Comparison of ENCODE assay signal across 22 mouse cellular contexts in the genomic region with DNA sequence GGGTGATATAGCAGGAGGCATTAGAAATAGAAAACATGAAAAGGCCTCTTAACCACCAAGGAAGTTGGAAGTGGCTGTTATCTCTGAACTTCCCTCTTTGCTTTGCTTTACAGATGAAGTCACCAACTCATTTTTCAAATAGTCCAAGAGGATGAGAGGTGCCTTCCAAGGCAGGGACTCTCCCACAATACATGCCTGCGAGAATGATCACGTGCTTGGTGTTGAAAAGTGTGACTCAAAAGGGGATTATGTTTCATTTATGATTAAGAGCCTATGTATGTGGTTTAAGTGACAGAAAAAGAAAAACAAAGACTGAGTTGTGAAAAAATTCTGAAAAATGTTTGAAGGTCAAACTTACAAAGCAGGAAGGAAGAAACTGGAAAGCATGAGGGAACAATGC.
DNase-seq lines count a peak whose midpoint lies in the region; ATAC-seq and TF ChIP-seq lines count a peak whose summit lies in the region.
"Had no signal": no experiment of that assay in that cellular context is flagged by ENCODE, and none has a peak within 500 bp of the region (broad histone marks: within the 10 kb centered on the region; RNA-seq: fewer than 3 reads in every experiment).

No protein-coding gene starts in this region.

- H3K4me3 ChIP-seq in C2C12 (ENCODE audit: insufficient read depth, poor library complexity, severe bottlenecking) (no peak overlapping the region), myocyte (no peak overlapping the region)
- H3K4me3 ChIP-seq: embryonic facial prominence, embryonic 15.5 days; heart, embryonic 13.5 days; hindbrain, embryonic 15.5 days had no signal

- POLR2A ChIA-PET in Patski (lab: Charles Lee): no interaction called here

- H3K27me3 ChIP-seq in C2C12 (ENCODE audit: control insufficient read depth, insufficient read depth, insufficient read length) (no peaks in the 10 kb centered on the region), Patski (no peaks in the 10 kb centered on the region), myocyte (ENCODE audit: control insufficient read depth, insufficient read depth, insufficient read length) (no peaks in the 10 kb centered on the region)
- H3K27me3 ChIP-seq: embryonic facial prominence, embryonic 15.5 days; heart, embryonic 13.5 days; hindbrain, embryonic 15.5 days had no signal

- TF ChIP-seq CTCF in C2C12 (IDR thresholded peaks at IDR 0.05; ENCODE audit: control insufficient read depth, insufficient read depth, insufficient read length) (no peak), Patski (IDR thresholded peaks at IDR 0.05) (no peak)

- no peaks in the 10 kb centered on the region for H3K79me3 ChIP-seq in C2C12 (ENCODE audit: low read depth)

- H3K79me2 ChIP-seq in C2C12 (ENCODE audit: control insufficient read depth, insufficient read depth) (no peaks in the 10 kb centered on the region), myocyte (ENCODE audit: control insufficient read depth, insufficient read depth) (no peaks in the 10 kb centered on the region)

- ATAC-seq in Patski: peak; percentile 83
- ATAC-seq in megakaryocyte-erythroid progenitor cell, adult 5-6 weeks (replicated peaks; ENCODE audit: low FRiP score, low TSS enrichment, poor library complexity, severe bottlenecking): no peak
- ATAC-seq: forebrain, embryonic 14.5 days; inflammation-experienced regulatory T-cells, adult 6 months; intestine, postnatal 0 days had no signal

- DNase-seq in 3T3-L1 (ENCODE audit: low read depth, low spot score) (peak; percentile 79), Patski (ENCODE audit: low read depth, low spot score) (peak; percentile 49)
- no peak for DNase-seq in urinary bladder, postnatal 25 days (ENCODE audit: low spot score)
- no peak for DNase-seq in left cerebral cortex, postnatal 4 days
- DNase-seq: adrenal gland, adult 2 months; adrenal gland, postnatal 25 days; cerebellum, adult 2 months; cerebellum, postnatal 10 days; embryo, embryonic 11 days; gastrocnemius, postnatal 36 days; heart, adult 11 months; heart, postnatal 36 days had no signal

- no peaks in the 10 kb centered on the region for H3K36me3 ChIP-seq in C2C12 (ENCODE audit: control insufficient read depth, insufficient read depth)
- no peaks in the 10 kb centered on the region for H3K36me3 ChIP-seq in myocyte (ENCODE audit: control insufficient read depth, insufficient read depth)
- H3K36me3 ChIP-seq: embryonic facial prominence, embryonic 15.5 days; G1E; heart, embryonic 13.5 days; hindbrain, embryonic 15.5 days had no signal

- intact Hi-C loops in left cerebral cortex, postnatal 4 days (cut with DNase I): no loop called here

- no peak for TF ChIP-seq POLR2A in myocyte (IDR thresholded peaks at IDR 0.05; ENCODE audit: insufficient read length, low read depth)

- no peak overlapping the region for H3ac ChIP-seq in C2C12 (ENCODE audit: control insufficient read depth, insufficient read length, low read depth)
- no peak overlapping the region for H3ac ChIP-seq in myocyte (ENCODE audit: control insufficient read depth, insufficient read length)

- H3K4me2 ChIP-seq in myocyte (ENCODE audit: low read depth): no peak overlapping the region
- H3K4me2 ChIP-seq: embryonic facial prominence, embryonic 15.5 days; heart, embryonic 13.5 days; hindbrain, embryonic 15.5 days had no signal

- CTCF ChIA-PET in Patski (lab: Charles Lee): no interaction called here

- in situ Hi-C loops in Patski (cut with MboI; ENCODE audit: low pct_unique_long_range_greater_than_20kb): no loop called here

TF ChIP-seq in C2C12, 6 proteins besides CTCF, POLR2A, EP300 and RAD21:
- peak; percentile 94 for TF ChIP-seq USF1 (IDR thresholded peaks at IDR 0.05; ENCODE audit: low read depth)
- no peak for TF ChIP-seq MYOG (IDR thresholded peaks at IDR 0.05; ENCODE audit: control insufficient read depth, extremely low read depth, insufficient read length)
- TF ChIP-seq MYOD1 (IDR thresholded peaks at IDR 0.05; ENCODE audit: control insufficient read depth, insufficient read length, low read depth): peak; percentile 5
- TF ChIP-seq FOSL1 (IDR thresholded peaks at IDR 0.05; ENCODE audit: insufficient read depth, low read length, poor library complexity, severe bottlenecking): peak; percentile 43
- peak; percentile 66 for TF ChIP-seq MAX (IDR thresholded peaks at IDR 0.05)
- TF ChIP-seq CEBPB (IDR thresholded peaks at IDR 0.05; ENCODE audit: low read depth): peak; percentile 29

TF ChIP-seq in myocyte, 11 proteins besides CTCF, POLR2A, EP300 and RAD21:
- TF ChIP-seq TCF3 (IDR thresholded peaks at IDR 0.05; ENCODE audit: insufficient read length, low read depth) (no peak), E2F4 (IDR thresholded peaks at IDR 0.05; ENCODE audit: insufficient read depth) (no peak), USF1 (IDR thresholded peaks at IDR 0.05; ENCODE audit: low read depth) (peak; percentile 82)
TF ChIP-seq in myocyte: peak in this region for 1.

Comparison
In these comparisons a context has a peak if more than half of its experiments do, and no peak if none do; other contexts are left out.
1. DNase-seq: peak in 3T3-L1 (single experiment) and Patski (single experiment); none in urinary bladder, postnatal 25 days (single experiment) and left cerebral cortex, postnatal 4 days (single experiment).